Mouse (Mus musculus) gastrocnemius, postnatal 14 days (tissue): ENCODE measurements around the gene Gjb6. TPM values are rescaled to one million over a fixed set of nuclear protein-coding genes. Genes with fewer than 3 reads are reported as not detected.

Experiments
- DNase-seq: peaks from one replicate; pipeline ENCODE4 v3.0.0; 2021; ENCODE audit warnings: mixed read lengths
- intact Hi-C: fragments of 180-260 bp; cut with DNase I; formaldehyde crosslinking; loops from one replicate; pipeline ENCODE4 v1.15.1; 2025; ENCODE audit warnings: low total_unique reads
- total RNA-seq, 2 experiments: library from RNA; stranded (reverse); gene quantifications; 2 replicates each; pipeline ENCODE4 v1.2.3; 2021

Gjb6 gene
- total RNA-seq, 2 experiments from 2014 or later = not detected

DNA sequence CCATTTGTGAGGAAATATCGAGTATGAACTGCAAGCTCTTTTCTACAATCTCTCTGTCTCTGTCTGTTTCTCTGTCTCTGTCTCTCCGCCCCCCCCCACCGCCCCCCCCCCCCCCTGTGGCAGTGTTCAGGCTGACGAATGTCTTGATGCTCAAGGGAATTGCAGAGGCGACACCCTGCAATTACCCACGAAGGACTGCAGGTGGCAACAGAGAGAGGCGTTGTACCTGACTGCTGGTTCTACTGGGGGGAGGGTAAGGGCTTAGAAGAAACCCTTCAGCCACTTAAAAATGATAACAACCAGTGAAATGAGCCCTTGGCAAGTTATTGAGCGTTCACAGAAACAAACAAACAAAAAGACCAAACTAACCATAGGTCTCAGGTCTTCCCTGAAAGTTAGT, 40.4 kb downstream of the Gjb6 start:
- intact Hi-C loops = no loop called here

DNA sequence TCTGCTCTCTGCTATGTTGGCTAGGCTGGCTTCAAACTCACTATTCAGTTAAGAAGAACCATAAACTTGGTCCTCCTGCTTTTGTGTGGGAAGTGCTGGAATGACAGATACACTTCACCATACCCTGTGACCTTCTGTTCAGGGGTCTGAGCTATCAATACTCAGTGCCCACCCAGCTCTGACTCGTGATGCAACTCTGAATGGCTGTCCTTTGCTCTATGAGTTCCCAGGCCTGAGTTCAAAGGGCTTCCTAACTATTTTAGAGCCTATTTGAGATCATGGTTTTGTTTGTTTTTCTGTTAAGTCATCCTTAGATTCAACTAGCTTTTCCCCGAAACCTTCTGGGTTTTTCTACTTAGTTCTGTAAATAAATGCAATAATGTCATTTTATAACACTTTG, 43.4 kb downstream of the Gjb6 start:
- DNase-seq = no peak
- intact Hi-C loops = no loop called here

More for the DNA sequence above, 40.4 kb downstream of the Gjb6 start:
- no peak for DNase-seq

DNA sequence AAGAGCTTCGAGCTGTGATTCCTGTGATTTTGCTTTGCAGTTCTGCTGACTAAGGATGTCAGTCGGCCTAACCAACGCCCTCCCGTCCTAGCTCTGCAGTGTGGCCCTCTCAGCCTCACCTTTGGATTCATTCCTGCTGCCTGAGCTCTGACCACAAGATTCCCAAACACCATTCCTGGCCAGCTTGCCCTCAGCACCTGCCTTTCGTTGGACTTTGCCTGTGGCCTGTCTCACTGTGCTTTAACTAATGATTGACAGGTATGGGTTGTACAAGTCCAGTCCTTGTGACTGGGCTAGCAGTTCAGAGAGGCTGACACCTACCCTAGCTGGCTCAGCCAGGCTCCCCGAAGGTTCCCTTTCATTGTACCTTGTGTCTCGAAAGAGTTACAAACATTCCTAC, 44.3 kb downstream of the Gjb6 start:
- intact Hi-C loops = no loop called here
- no peak for DNase-seq

DNA sequence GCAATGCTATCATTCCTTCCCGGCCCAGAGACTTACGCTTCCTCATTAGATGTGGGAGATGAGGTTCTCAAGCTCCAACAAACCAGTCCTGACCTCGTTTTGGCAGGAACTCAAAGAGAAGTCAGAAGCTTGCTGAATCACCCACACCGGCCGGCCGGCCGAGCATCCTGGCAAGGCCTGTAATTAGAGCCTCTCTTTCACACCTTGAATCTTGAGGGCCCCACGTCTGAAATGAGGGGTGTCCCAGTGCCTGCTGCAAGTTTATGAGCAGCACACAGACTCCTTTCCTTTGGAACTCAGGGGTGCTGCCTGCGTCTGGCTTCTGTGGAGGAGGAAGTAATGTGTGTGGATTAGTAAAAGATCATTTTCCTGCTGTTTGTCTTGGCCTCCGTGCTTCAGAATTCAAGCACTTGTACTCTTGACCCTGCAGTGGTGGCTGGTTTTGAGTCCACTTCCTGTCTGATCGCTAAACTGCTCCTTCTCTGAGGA, 49.2 kb downstream of the Gjb6 start:
- intact Hi-C loops = no loop called here
- no peak for DNase-seq

DNA sequence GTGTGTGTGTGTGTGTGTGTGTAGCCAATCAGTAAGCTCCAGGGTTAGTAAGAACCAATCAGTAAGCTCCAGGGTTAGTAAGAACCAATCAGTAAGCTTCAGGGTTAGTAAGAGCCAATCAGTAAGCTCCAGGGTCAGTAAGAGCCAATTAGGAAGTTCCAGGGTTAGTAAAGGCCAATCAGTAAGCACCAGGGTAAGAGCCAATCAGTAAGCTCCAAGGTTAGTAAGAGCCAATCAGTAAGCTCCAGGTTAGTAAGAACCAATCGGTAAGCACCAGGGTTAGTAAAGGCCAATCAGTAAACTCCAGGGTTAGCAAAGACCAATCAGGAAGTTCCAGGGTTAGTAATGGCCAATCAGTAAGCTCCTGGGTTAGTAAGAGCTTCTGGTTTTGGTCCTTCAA, 50.5 kb downstream of the Gjb6 start:
- intact Hi-C loops = no loop called here

DNA sequence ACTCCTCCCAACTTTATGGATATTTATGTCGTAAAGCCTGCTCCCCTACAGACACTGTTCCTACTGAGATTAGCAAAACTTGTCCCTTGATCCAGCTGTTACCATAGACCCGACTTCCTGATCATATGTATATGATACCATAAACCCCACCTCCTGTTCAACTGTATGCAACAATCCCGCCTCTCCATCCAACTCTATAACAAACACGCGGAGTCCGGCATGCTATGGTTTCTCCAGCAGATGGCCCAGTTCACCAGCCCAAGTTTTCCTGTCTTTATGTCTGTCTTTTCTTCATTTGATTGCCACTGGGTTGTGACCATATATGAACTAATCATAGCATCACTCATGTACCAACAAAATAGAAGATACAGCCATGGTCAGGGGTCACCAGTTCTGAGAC, 57.9 kb downstream of the Gjb6 start:
- intact Hi-C loops = no loop called here
- DNase-seq = no peak

More for the DNA sequence above, 50.5 kb downstream of the Gjb6 start:
- no peak for DNase-seq

Other genes with a start within 250 kb of the Gjb6 start
- gene Zmym2, start 247.0 kb downstream of the Gjb6 start, total RNA-seq = 10 to 100 TPM; 26.2 to 29.5 TPM
- gene Gja3, start 75.5 kb downstream of the Gjb6 start, total RNA-seq = 1 to 10 TPM in 1 of 2 experiments, under 1 TPM in 1; 0.64 to 1.9 TPM
- under 1 TPM; 0.40 to 0.55 TPM for gene Gjb2, start 28.9 kb downstream of the Gjb6 start, total RNA-seq
- not detected for gene Gm4491, start 17.7 kb downstream of the Gjb6 start, total RNA-seq